Mouse (Mus musculus): ENCODE measurements at regions not wholly inside any gene's neighbourhood (a gene's known extent, or its start where the extent isn't known, plus 50 kb on each side); places are given as distances from the start of the nearest gene placed in this dataset.

GRCm38 (mm10) chr11:105520398-105520797 lies 63.9 kb upstream of the March10 start:
- TF ChIP-seq POLR2A (IDR thresholded peaks at IDR 0.05; ENCODE audit: borderline replicate concordance, extremely low read depth, insufficient read depth, insufficient read length, poor library complexity, severe bottlenecking): no peak
- TF ChIP-seq CTCF (IDR thresholded peaks at IDR 0.05; ENCODE audit: borderline replicate concordance, extremely low read depth, insufficient read depth, insufficient read length): no peak

All from brain, embryonic 14.5 days (tissue).